Mouse (Mus musculus): ENCODE results near the gene Srpk2.
"Not testable (repeated sequence)": the region's sequence is repeated elsewhere in the genome, so short reads cannot be mapped to it uniquely, and the experiment has no call there.

Gene Srpk2

DNA sequence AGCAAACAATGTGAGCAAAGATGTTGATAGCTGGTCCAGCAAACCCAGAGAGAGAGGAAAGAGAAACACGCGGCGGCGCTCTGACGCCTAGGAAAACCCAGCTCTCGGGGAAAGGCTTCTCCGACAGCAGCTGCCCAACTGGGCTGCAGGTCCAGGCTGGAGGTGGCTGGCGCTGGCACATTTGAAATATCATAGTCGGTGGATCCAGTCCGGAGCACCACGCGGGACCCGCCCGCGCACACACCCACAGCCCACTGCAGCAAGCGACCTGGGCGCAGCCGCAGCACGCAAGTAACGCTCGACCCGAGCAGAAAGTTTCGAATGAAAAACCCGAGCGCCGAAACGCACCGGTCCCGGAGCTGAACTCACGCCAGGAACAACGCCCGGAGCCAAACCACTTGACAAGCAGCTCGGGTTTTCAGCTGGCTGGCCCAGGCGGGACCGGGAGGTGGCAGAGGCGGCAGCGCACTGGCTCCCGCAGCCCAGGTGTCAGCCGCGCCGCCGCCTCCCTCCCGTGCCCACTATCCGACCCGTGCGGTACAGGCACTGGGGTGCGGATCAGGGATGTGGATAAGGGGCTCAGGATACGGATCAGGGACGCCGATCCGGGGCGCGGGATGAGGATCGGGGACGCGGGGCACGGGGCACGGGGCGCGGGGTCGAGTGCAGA is 9.5 kb downstream of the Srpk2 start:
- DNase-seq (ENCODE audit: low read depth) = peak; percentile 77

DNA sequence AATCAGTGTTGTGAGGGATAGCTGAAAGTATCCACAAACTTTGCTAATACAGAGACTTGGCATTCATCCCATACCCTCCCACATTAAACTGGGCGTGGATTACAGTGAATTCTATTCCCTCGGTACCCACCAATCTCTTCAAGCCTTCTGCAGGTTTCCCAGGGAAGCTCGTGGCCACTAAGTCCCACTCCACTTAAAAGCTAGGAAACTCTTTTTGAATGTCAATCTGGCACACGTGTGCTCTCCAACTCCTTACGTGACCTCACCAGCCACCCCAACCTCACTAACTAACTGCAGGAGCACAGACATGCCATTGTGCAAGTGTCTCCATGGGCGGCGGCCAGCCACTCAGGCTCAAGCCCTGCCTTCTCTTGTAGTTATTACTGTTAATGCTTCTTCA is 12.3 kb downstream of the Srpk2 start:
- DNase-seq (ENCODE audit: low read depth) = peak; percentile 47

DNA sequence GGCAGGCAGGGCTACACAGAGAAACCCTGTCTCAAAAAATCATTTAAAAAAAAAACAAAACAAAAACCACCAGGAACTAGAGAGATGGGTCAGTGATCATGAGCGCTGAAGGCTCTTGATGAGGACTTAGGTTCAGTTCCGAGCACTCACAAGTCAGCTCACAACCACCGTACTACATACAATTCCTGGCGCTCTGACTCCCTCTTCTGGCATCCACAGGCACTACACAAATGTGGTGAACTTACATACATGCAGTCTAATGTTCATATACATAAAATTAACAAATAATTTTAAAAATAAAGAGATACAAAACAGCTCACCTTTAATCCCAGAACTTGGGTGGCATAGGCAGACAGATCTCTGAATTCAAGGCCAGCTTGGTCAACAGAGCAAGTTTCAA is 13.5 kb downstream of the Srpk2 start:
- DNase-seq (ENCODE audit: low read depth) = peak; percentile 47

DNA sequence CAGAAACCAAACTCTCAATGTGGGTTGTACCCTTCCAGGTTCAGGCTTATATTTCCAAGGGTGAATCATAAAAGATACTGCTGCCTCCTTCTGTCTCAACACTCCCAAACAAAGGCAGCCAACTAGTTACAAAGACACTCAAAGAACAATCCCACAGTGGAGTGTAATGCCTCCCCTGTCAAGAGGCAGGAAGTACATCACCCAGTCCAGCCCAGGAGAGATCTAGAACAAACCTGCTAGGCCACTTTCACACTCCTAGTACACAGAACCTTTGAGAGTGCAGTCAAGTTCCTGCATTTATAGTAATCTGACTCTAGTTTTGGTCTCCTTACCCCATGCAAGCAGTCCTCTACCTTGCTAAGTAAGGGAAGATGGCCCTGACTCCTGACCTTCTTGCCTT is 18.5 kb downstream of the Srpk2 start:
- peak; percentile 20 for DNase-seq (ENCODE audit: low read depth)

DNA sequence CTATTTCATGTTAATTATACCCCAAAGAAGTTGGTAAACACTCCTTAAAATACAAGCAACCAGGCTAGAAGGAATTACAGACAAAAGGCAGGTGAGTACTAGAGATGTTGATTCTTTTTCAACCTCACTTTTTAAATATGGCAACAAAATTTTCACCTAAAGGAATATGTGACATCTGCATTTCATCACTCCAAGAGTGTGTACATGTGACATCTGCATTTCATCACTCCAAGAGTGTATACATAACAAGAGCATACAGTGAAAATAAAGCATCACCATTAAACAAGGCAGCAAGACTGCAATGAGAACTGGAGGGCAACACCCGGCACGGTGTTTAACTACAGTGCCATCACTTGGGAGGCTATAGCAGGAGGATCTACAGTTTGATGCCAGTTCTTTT is 23.2 kb downstream of the Srpk2 start:
- DNase-seq (ENCODE audit: low read depth) = peak; percentile 86

DNA sequence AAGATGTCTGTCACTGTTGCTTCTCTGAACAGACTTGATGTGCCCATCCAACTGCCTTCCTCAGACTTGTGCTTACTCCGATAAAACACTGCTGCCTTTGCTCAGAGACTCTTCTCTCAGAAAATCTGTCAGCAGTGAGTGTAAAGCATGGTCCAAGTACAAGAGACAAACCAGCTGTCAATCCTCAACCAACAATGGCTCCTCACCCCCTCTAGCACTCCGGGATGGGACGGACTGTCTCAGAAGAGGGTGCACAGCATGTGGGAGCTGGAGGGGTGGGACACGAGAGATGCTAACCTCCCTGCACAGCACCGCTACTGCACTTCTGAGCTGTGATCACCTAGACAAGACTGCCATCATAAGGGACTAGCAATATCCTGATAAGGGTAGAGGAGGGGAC is 26.4 kb downstream of the Srpk2 start:
- no peak for DNase-seq (ENCODE audit: low read depth)

DNA sequence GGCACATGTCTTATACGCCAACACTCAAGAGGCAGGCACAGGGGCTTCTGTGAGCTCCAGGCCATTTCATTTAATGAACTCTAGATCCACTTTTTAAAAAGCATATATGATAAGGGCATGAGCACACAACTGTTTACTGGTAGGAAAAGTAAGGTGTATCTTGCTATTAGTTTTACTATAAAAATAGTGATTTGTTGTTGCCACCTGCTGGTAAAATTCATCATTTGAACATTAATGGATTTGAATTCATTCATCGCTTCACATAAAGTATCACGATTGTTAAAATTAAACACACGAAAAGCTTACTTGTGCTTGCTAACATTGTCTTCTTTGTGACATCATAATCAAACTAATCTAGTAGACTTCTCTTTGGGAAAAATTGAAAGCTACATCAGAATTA is 27.8 kb downstream of the Srpk2 start:
- DNase-seq (ENCODE audit: low read depth) = peak; percentile 56

DNA sequence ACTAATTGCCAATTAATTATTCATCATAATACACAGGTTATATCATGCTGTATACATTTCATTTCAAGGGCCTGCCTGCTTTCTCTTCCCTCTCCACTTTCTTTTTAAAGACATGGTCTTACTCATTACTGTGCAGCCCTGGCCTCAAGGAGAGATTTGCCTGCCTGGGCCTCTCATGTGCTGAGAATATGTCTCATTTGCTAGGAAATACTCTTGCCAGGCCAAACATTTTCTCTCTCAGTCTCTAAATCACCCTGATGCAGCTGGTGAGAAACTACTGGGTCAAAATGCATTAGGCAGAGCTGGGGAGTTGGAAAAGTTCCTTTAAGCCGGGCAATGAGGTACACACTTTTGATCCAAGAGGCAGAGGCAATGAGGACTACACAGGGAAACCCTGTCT is 29.4 kb downstream of the Srpk2 start:
- DNase-seq (ENCODE audit: low read depth) = no peak

DNA sequence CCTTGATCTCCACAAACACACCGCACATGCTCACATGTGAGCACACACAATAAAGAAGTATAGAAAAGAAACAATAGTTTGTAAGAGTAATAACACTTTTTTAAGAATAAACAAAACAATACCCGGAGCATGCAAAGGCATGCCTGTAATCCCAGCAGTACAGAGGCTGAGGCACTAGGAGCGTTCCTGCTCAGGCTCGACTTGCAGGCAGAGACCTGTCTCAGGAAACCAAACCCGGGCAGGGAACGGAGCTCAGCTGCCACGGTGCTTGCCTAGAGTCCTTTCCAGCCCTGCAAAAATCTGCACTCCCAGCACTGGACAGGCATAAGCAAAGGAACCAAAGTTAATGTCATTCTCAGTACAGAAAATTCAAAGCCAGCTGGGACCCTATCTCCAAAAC is 32.1 kb downstream of the Srpk2 start:
- no peak for DNase-seq (ENCODE audit: low read depth)

DNA sequence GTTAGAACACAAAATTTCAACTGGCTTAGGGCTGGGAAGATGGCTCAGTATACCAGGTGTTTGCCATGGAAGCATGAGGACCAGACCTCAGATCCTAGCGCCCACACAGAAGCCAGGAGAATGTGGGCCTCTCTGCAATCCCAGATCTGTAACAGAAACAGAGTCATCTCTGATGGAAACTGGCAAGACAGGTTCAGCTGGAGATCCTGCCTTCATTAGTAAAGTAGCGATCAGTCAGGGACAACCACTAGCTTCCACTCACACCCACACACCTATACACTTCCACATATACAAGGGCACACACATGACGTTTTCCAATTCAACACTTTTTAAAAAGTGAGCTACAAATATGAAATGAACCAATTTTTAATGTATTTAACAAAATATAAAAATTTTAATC is 32.6 kb downstream of the Srpk2 start:
- DNase-seq (ENCODE audit: low read depth) = no peak

DNA sequence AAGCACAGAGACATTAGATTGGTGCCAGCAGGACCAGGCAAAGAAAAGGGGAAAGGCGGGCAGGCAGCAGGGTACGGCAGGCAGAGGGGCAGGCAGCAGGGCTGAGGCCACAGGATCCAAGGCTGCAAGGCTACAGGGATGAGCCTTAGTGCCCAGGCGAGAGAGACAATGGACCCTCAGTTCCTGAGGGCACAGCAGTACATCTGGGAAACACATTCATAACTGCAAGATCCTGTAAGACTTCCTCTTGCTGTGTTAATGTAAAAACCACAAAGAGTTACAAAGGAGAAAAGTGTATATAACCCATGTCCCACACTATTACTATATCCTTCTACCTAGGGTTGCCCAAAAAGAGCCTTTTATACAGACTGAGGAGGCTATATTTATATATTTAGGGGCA is 33.9 kb downstream of the Srpk2 start:
- peak; percentile 53 for DNase-seq (ENCODE audit: low read depth)

DNA sequence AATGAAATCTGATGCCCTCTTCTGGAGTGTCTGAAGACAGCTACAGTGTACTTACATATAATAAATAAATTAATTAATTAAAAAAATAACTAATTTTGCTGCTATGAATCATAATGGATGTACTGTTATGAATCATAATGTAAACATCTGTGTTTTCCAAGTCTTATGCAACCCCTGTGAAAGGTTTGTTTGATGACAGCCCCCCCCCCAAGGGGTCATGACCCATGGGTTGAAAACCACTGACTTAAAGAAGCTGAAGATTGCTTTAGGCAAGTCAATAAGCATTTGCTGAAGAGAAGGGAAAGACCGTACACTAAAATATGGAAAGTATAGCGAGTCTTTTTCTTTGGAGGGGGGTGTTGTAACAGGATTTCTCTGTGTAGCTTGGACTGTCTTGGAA is 35.2 kb downstream of the Srpk2 start:
- peak; percentile 50 for DNase-seq (ENCODE audit: low read depth)

DNA sequence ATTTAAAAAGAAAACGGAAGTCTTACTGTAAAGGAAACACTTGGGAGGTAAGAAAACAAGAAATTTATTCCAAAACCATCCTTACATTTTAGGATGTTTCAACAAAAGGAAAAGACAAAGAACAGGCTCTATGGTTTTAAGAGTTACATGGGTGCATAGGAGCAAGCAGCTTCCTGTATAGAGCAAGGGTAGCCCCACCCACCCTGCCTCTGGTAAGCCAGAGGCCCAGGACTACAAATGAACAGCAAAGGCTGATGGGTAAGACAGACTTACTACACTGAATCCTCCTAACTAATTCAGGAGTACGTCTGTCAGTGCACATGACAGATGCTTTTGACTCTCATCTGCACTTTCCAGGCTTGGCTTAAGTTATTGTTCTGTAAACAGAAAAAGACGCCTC is 38.7 kb downstream of the Srpk2 start:
- DNase-seq (ENCODE audit: low read depth) = peak; percentile 22

DNA sequence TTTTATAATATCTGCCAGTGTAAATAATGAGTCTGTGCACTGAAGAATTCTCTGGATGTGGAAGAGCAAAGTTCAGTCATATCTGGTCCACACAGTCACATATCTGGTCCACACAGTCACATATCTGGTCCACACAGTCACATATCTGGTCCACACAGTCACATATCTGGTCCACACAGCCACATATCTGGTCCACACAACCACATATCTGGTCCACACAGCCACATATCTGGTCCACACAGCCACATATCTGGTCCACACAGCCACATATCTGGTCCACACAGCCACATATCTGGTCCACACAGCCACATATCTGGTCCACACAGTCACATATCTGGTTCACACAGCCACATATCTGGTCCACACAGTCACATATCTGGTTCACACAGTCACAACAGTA is 45.2 kb downstream of the Srpk2 start:
- not testable (repeated sequence) for DNase-seq (ENCODE audit: low read depth)

DNA sequence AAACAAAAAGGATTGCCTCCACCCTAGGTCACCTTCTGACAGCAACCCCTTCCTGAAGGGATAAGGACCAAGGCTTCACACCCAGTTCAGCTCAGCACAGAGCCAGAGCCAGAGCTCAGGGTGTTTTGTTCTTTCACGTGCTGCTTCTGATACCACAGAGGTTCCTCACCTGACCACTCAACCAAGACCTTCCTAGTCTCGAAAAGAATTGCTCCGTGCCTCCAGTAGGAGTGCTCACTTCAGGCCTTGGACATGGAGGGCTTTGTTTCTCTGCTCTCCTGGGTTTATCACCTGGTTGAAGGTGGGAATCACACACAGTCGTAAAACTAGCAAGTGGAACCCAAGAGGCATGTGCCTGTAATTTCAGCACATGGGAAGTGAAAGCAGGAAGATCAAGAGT is 46.4 kb downstream of the Srpk2 start:
- no peak for DNase-seq (ENCODE audit: low read depth)

DNA sequence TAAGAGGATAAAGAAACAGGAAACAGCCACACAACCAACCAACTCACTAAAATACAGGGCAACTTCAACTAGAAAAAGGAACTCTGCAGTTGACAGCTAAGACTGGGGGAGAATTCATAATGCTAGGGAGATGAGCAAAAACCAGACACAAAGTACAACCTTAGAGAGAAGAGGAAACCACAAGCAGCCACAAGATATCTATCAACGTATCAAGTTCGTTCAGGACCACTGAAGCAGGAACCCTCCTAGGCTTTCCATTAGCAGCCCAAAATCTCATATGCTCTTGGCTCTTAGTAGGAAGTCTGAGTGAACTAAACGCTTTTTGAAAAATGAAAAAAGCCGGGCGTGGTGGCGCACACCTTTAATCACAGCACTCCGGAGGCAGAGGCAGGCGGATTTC is 47.1 kb downstream of the Srpk2 start:
- DNase-seq (ENCODE audit: low read depth) = peak; percentile 90

DNA sequence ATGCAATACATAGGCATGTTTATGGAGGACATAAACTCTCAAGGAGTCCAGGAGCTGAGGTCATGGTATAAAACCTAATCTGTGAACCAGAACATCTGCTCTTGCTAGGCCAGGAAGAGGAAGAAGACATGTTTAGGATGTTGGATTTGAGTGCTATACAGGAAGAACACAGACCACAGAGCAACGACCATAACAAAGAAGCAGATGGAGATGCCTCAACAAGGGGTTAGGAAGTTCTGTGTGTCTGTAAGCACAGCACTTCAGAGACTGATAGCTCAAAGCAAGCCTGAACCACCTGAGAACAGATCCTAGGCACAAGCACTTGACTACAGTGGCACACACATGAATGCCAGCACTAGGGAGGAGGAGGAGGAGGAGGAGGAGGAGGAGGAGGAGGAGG is 52.9 kb downstream of the Srpk2 start:
- peak; percentile 88 for DNase-seq (ENCODE audit: low read depth)

DNA sequence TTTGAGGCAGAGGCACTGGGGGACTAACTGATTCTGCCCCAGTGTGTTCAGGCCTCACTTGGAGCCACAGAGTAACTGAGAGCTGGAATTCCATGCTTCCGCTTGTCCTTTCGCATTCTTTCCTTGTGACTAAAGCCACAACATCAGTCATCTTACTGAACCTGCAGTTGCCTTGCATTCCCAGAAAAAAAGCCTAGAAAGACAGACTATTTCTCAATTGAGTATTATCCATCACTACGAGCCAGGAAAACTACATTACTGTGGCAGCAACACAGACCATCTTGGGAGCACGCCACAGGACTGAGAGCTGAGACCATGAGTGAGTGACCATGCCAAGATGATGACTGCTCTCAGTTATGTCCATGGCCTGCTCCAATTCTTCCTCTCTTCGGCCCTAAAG is 57.2 kb downstream of the Srpk2 start:
- no peak for DNase-seq (ENCODE audit: low read depth)

DNA sequence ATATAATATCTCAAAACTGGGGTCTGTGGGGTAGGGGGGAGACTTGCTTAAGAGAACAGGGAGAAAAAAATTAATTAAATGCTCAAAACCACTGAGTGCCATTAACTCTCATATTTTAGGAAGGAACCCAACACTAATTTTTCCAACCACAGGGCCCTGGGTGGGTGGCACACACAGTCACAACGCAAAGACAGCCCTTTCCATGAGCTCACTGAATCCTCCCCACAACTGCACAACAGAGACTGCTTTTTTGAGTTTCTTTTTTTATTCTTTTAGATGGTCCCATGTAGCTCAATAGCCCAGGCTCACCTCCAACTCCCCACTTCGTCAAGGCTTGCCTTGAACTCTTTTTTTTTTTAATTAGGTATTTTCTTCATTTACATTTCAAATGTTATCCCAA is 58.2 kb downstream of the Srpk2 start:
- no peak for DNase-seq (ENCODE audit: low read depth)

DNA sequence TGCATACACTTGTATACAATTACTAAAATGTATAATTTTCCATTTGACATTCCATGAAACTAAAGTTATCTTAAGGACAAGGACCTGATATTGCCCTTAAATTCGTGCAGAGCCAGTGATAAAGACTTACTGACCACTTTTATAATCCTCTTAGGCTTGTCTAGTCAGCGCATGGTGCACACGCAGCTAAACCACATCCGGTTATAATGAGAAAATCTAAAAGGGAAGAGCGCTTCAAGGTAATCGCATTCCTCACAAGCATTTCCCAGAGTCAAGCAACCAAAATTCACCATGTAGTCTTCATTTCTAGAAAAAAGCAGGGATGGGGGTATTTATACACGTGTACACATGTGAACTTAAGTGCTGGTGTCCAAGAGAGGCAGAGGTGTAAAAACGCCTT is 63.8 kb downstream of the Srpk2 start:
- peak; percentile 55 for DNase-seq (ENCODE audit: low read depth)

DNA sequence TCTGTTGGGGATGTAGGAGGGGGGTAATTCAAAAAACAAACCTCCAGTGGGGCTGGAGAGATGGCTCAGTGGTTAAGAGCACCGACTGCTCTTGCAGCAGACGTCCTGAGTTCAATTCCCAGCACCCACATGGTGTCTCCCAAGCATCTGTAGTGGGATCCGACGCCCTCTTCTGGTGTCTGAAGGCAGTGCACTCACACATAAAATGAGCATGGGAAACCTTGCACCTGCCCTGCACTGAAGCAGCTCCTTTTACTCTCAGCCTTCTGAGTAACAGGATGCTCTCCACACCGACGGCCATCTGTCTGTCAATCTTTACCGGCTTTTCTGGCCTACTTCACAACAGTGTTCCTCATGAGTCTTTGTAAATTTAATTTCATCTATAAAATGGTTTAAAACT is 65.8 kb downstream of the Srpk2 start:
- no peak for DNase-seq (ENCODE audit: low read depth)

DNA sequence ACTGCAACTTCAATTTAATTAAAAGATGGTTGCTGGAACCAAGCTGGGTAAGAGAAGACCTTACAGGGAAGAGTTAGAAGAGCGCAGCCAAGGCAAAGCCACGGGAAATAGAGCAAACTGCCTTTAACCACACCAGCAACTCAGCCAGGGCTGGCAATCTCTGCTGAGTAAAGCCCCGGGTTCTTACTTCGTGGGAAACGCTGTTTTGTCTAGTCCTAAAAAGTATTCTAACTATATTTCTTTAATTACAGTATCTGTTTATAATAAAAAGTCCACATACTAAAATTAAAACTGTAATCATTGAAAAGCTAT is 67.4 kb downstream of the Srpk2 start:
- no peak for DNase-seq (ENCODE audit: low read depth)

DNA sequence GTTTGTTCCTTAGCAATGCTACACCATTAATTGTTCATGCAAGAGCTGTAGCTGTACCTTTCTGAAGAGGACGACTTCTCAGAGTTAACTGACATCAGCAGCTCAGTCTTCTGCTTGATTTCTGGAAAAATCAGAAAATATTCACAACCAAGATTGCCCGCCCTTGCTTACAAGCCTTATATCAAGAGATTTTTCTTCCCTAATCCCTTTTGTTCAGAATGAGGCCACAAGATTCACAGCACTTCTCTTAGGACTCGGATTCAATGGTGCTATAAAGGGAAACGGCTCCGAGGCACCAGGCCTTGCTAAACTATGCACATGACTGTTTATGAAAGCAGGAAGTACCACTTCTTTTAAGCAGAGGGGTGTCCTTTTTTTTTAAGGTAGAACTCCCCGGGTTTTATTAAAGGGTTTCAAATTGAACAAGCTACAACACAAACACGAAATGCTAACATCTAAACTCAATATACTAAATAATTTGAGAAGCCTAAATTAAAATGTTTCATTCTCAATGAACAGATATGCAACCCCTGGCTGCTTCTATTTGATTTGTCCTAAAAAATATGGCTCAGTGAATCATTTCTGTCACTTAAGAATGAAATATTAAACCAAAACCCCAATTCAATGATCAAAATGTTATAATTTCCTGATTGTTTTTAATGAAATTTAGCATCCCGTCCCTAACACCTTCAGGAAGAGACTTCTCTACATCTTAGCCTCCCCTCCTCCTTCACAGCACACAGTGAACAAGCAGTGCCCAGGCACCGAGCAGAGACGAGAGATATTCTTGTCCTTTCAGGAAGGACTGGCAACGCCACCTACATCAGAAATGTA is 67.9 kb downstream of the Srpk2 start:
- peak; percentile 92 for DNase-seq (ENCODE audit: low read depth)
